Mouse (Mus musculus) macrophage (primary cell): Measurements from ENCODE around the gene Gldc. TPM values are rescaled to one million over a fixed set of nuclear protein-coding genes. Genes with fewer than 3 reads are reported as not detected.
"Not testable (repeated sequence)": the region's sequence is repeated elsewhere in the genome, so short reads cannot be mapped to it uniquely, and the experiment has no call there.

Experiments
- H3K27ac ChIP-seq: fragments of 350-480 bp; formaldehyde crosslinking; 2 replicates; pipeline ENCODE4 v1.9.0; 2021
- H3K36me3 ChIP-seq: fragments of 350-480 bp; formaldehyde crosslinking; 2 replicates; pipeline ENCODE4 v1.9.0; 2021; ENCODE audit errors: inconsistent target
- H3K4me3 ChIP-seq: fragments of 350-480 bp; formaldehyde crosslinking; 2 replicates; pipeline ENCODE4 v1.9.0; 2021; ENCODE audit errors: inconsistent target
- H3K79me2 ChIP-seq: fragments of 350-480 bp; formaldehyde crosslinking; 2 replicates; pipeline ENCODE4 v1.9.0; 2021; ENCODE audit errors: inconsistent target
- WGBS: methylation state at CpG from one replicate; pipeline ENCODE4 v1.1.7; 2026; ENCODE audit warnings: inconsistent platforms; ENCODE audit not compliant: missing documents; 5-methylcytosine and 5-hydroxymethylcytosine counted together
- polyA plus RNA-seq: library from polyadenylated mRNA; stranded (reverse); fragments of 250-400 nt; gene quantifications from 3 replicates; pipeline ENCODE4 v1.2.4, GENCODE M21; 2018; ENCODE audit warnings: inconsistent platforms
- total RNA-seq, 78 experiments: library from RNA; depleted of rRNA; stranded (reverse); fragments of 250-400 nt; gene quantifications; 1 replicate in 9 of 78; 2 replicates in 24 of 78; 3 replicates in 43 of 78; 4 replicates in 2 of 78; pipeline ENCODE4 v1.2.4; 2018; ENCODE audit warnings: inconsistent platforms in 56 of 78

Gldc gene
- under 1 TPM in 10 of 26 experiments, not detected in 16; 0.16 to 0.62 (median 0.30) TPM for total RNA-seq (2018; cell fraction: chromatin; rRNA removed)
- total RNA-seq (2018; cell fraction: cytosol; rRNA removed): under 1 TPM in 20 of 26 experiments, not detected in 6; 0.03 to 0.19 (median 0.08) TPM
- total RNA-seq (2018; cell fraction: nucleus; rRNA removed): under 1 TPM in 10 of 26 experiments, not detected in 16; 0.15 to 0.35 (median 0.22) TPM
- 0.07 to 0.10 TPM in 2 of 3 replicates, not detected in the other for polyA plus RNA-seq

DNA sequence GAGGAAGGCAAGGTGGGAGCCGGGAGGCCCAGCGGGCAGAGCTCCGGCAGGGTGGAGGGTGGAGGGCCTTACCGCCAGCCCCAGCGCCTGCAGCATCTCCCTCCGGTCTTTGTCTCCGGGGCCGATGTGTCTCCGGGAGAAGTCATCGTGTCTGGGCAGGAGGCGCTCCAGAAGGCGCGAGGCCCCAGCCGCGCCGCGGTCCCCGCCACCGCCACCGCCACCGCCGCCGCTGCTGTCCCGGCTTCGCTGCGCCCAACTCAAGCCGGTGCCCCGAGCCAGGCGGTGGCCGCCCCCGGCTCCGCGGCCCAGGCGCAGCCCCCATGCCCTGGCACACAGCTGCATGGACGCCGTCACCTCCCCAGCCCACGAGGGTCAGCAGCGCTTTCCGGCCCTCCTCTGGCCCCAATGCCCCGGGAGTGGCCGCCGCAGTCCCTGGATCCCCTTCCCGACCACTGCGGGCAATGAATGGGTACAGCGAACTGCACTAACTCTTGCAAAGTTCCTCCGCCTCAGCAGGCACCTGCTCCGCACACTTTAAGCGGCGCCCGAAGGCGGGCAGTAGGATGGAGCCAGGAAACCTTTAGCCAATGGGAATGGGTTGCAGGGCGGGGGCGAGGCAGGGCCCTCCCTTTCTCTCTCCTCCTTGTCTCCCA is at the start of gene Gldc:
TSS of gene Gldc (minus strand) at position 511 of the 653 bp plus-strand sequence.
- Histone ChIP-seq H3K27ac (no peak within 1 kb of the TSS), H3K36me3 (no peaks in the 10 kb centered on the region), H3K4me3 (no peak within 1 kb of the TSS), H3K79me2 (no peaks in the 10 kb centered on the region)
- WGBS: 5% methylated on average over 45 of the region's 53 CpGs

DNA sequence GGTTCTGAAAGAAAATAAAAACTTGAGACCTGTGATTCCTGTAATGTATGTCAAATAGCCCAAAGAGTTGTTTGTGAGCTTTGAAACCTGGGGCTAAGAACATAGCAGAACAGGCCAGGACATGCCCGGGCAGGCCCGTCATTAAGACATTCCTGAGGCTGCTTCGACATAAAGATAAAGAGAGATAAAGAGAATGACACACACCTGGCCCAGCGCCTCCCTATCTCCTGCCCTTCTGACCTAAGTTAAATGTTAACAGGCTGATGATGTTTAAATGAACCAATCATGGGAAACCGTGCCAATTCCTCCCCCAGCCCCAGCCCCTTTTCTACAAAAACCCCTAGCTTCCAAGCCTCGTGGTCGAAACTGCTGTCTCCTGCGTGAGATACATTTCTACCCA is 47.4 kb upstream of the Gldc start:
- 91% methylated on average over 8 of the region's 8 CpGs for WGBS
- H3K79me2 ChIP-seq, H3K4me3 ChIP-seq, H3K36me3 ChIP-seq, H3K27ac ChIP-seq: not testable (repeated sequence)

GRCm38 (mm10) chr19:30217335-30217734 is 42.1 kb upstream of the Gldc start:
- no peak overlapping the region for H3K27ac ChIP-seq
- H3K36me3 ChIP-seq: no peaks in the 10 kb centered on the region
- no peaks in the 10 kb centered on the region for H3K79me2 ChIP-seq
- H3K4me3 ChIP-seq: no peak overlapping the region
- WGBS: 26% methylated on average over 6 of the region's 7 CpGs

DNA sequence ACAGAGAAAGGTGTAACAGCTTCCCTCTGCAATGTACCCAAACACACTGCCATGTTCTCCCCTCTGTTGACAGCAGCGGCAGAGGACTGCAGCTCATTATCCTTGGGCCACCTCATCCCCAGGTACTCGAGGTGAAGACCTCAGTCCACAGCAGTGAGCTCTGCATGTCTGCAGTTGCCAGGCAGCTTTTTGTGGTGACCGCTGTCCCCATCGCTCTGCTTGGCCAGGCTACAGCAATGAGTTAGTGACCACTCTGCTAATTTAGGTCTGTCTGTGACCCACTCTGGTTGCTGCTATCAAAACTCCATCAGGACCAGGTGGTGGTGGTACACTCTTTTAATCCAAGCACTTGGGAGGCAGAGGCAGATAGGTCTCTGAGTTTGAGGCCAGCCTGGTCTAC is 41.0 kb upstream of the Gldc start:
- H3K4me3 ChIP-seq: no peak overlapping the region
- no peaks in the 10 kb centered on the region for H3K79me2 ChIP-seq
- H3K27ac ChIP-seq: no peak overlapping the region
- no peaks in the 10 kb centered on the region for H3K36me3 ChIP-seq
- 91% methylated on average over 4 of the region's 4 CpGs for WGBS

- H3K4me3 ChIP-seq, H3K36me3 ChIP-seq, H3K27ac ChIP-seq, H3K79me2 ChIP-seq: not testable (repeated sequence)
- WGBS: 65% methylated on average over 2 of the region's 2 CpGs
These were observed 40.5 kb upstream of the Gldc start for GRCm38 (mm10) chr19:30215736-30216135.

DNA sequence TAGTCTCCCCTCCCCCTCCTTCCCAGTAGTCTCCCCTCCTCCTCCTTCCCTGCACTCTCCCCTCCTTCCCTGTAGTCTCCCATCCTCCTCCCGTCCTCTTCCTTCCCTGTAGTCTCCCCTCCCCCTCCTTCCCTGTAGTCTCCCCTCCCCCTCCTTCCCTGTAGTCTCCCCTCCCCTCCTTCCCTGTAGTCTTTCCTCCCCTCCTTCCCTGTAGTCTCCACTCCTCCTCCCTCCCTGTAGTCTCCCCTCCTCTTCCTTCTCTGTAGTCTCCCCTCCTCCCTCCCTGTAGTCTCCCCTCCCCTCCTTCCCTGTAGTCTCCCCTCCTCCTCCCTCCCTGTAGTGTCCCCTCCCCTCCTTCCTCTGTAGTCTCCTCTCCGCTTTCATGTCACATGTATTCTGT is 38.8 kb upstream of the Gldc start:
- no peak overlapping the region for H3K4me3 ChIP-seq
- H3K79me2 ChIP-seq: no peaks in the 10 kb centered on the region
- no peaks in the 10 kb centered on the region for H3K36me3 ChIP-seq
- 91% methylated on average over 1 of the region's 2 CpGs for WGBS
- H3K27ac ChIP-seq: no peak overlapping the region

DNA sequence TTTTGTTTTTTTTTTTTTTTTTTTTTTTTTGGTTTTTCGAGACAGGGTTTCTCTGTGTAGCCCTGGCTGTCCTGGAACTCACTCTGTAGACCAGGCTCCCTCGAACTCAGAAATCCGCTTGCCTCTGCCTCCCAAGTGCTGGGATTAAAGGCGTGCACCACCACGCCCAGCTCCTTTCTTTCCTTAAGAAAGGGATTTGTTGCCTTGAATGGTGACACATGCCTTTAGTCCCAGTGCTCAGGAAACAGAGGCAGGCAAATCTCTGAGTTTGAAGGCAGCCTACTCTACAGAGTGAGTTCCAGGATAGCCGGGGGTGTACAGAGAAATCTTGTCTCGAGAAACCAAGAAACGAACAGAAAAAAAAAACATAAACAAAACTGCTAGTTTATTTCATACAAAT is 33.8 kb upstream of the Gldc start:
- not testable (repeated sequence) for H3K27ac ChIP-seq, H3K4me3 ChIP-seq, H3K36me3 ChIP-seq, H3K79me2 ChIP-seq
- WGBS: 86% methylated on average over 7 of the region's 8 CpGs

- H3K27ac ChIP-seq: no peak overlapping the region
- H3K36me3 ChIP-seq: no peaks in the 10 kb centered on the region
- WGBS: 88% methylated on average over 1 of the region's 1 CpGs
- no peaks in the 10 kb centered on the region for H3K79me2 ChIP-seq
- no peak overlapping the region for H3K4me3 ChIP-seq
These were observed 31.8 kb upstream of the Gldc start for GRCm38 (mm10) chr19:30206981-30207380.

- Histone ChIP-seq H3K27ac (no peak overlapping the region), H3K79me2 (no peaks in the 10 kb centered on the region), H3K36me3 (no peaks in the 10 kb centered on the region), H3K4me3 (no peak overlapping the region)
- 62% methylated on average over 3 of the region's 4 CpGs for WGBS
These were observed 30.6 kb upstream of the Gldc start for GRCm38 (mm10) chr19:30205874-30206273.

DNA sequence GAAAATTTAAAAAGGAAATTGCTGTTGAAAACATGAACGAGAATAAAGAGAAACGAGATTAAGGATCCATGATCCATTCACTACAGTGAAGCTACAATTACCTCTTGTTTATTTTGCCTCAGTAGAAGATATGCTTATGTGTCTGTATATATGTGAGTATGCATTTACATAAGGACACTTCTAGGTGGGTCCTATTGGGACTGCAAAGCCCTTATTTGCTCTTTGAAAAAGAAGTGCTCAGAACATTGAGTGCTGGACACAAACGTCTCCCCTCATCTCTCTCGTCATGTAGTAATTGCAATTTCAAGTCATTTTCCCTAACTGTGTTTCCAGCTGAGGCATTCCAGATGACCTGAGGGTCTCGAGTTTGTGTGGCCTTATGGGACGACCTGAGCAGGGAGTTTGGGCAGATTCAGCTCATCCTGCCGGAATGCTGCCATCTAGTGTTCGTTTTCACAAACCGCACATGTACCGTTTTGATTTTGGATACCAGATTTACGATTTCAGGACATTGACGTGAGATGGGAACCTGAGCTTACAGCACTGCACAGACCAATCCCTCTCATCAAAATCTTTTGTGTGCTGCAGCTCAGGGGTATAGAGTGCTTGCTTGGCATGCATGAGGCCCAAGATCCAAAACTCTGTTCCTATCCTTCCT is 30.1 kb upstream of the Gldc start:
- H3K4me3 ChIP-seq: no peak overlapping the region
- 25% methylated on average over 12 of the region's 12 CpGs for WGBS
- H3K36me3 ChIP-seq: no peaks in the 10 kb centered on the region
- H3K79me2 ChIP-seq: no peaks in the 10 kb centered on the region
- no peak overlapping the region for H3K27ac ChIP-seq

GRCm38 (mm10) chr19:30202177-30202576 is 26.9 kb upstream of the Gldc start:
- H3K27ac ChIP-seq: no peak overlapping the region

DNA sequence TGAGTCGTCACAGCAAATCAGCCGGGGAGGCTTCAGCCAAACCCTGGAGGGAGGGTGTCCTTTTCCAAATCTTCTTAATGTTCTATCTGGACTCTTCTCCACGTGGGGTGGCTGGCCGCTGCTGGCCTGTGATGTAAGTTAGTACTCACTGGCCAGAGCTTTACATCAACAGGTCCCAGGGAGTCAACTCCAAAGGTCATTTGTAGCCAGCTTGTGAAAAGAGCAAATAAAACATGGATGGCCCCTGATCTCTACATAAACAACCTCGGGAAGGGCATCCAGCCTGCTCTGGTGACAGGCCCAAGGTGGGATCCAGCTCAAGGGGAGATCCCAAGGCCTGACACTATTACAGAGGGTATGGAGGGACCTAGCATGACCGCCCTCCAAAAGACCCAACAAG is 19.8 kb upstream of the Gldc start:
- Histone ChIP-seq H3K79me2 (no peaks in the 10 kb centered on the region), H3K36me3 (no peaks in the 10 kb centered on the region), H3K4me3 (no peak overlapping the region), H3K27ac (no peak overlapping the region)
- WGBS: 91% methylated on average over 6 of the region's 6 CpGs

More at GRCm38 (mm10) chr19:30202177-30202576, 26.9 kb upstream of the Gldc start:
- H3K79me2 ChIP-seq: no peaks in the 10 kb centered on the region
- no peak overlapping the region for H3K4me3 ChIP-seq
- no peaks in the 10 kb centered on the region for H3K36me3 ChIP-seq
- WGBS: 89% methylated on average over 7 of the region's 7 CpGs

GRCm38 (mm10) chr19:30187232-30187631 is 12.0 kb upstream of the Gldc start:
- H3K4me3 ChIP-seq: no peak overlapping the region
- no peaks in the 10 kb centered on the region for H3K79me2 ChIP-seq
- H3K27ac ChIP-seq: no peak overlapping the region
- 97% methylated on average over 2 of the region's 2 CpGs for WGBS
- H3K36me3 ChIP-seq: no peaks in the 10 kb centered on the region

GRCm38 (mm10) chr19:30185536-30185935 is 10.3 kb upstream of the Gldc start:
- 92% methylated on average over 2 of the region's 2 CpGs for WGBS
- H3K4me3 ChIP-seq: no peak overlapping the region
- no peak overlapping the region for H3K27ac ChIP-seq
- H3K36me3 ChIP-seq: no peaks in the 10 kb centered on the region
- no peaks in the 10 kb centered on the region for H3K79me2 ChIP-seq

- no peak overlapping the region for H3K4me3 ChIP-seq
- no peaks in the 10 kb centered on the region for H3K79me2 ChIP-seq
- WGBS: 91% methylated on average over 1 of the region's 1 CpGs
- no peaks in the 10 kb centered on the region for H3K36me3 ChIP-seq
- H3K27ac ChIP-seq: no peak overlapping the region
These were observed 4.8 kb upstream of the Gldc start for GRCm38 (mm10) chr19:30179979-30180378.
